Mouse (Mus musculus): ENCODE results near the gene March6.

The March6 gene

GRCm38 (mm10) chr15:31530659-31531445, at the start of gene March6:
March6 (minus strand) TSS chr15:31531053.
- peak; percentile 93 for DNase-seq

GRCm38 (mm10) chr15:31576076-31576475, 45.2 kb upstream of the March6 start:
- DNase-seq = no peak

- DNase-seq = no peak
These were observed 42.8 kb upstream of the March6 start for GRCm38 (mm10) chr15:31573692-31574091.

GRCm38 (mm10) chr15:31573287-31573686, 42.4 kb upstream of the March6 start:
- DNase-seq = no peak

- no peak for DNase-seq
These were observed 41.3 kb upstream of the March6 start for GRCm38 (mm10) chr15:31571906-31572722.

GRCm38 (mm10) chr15:31570959-31571358, 40.1 kb upstream of the March6 start:
- DNase-seq = no peak

GRCm38 (mm10) chr15:31569325-31570022, 38.6 kb upstream of the March6 start:
- peak; percentile 68 for DNase-seq

- DNase-seq = peak; percentile 70
These were observed 37.7 kb upstream of the March6 start for GRCm38 (mm10) chr15:31568581-31568996.

- no peak for DNase-seq
These were observed 36.6 kb upstream of the March6 start for GRCm38 (mm10) chr15:31567431-31567830.

- DNase-seq = no peak
These were observed 34.9 kb upstream of the March6 start for GRCm38 (mm10) chr15:31565786-31566185.

- no peak for DNase-seq
These were observed 34.3 kb upstream of the March6 start, which contains the start of gene Cmbl for GRCm38 (mm10) chr15:31565184-31565583. Cmbl (plus strand) TSS chr15:31565389.

GRCm38 (mm10) chr15:31563577-31564546, 33.0 kb upstream of the March6 start:
- peak; percentile 21 for DNase-seq

- no peak for DNase-seq
These were observed 32.0 kb upstream of the March6 start for GRCm38 (mm10) chr15:31562847-31563246.

- no peak for DNase-seq
These were observed 31.1 kb upstream of the March6 start for GRCm38 (mm10) chr15:31561976-31562375.

- no peak for DNase-seq
These were observed 30.5 kb upstream of the March6 start for GRCm38 (mm10) chr15:31561390-31561789.

GRCm38 (mm10) chr15:31554855-31555254, 24.0 kb upstream of the March6 start:
- no peak for DNase-seq

GRCm38 (mm10) chr15:31550381-31550780, 19.5 kb upstream of the March6 start:
- DNase-seq = no peak

GRCm38 (mm10) chr15:31547421-31547820, 16.6 kb upstream of the March6 start:
- no peak for DNase-seq

GRCm38 (mm10) chr15:31546291-31546690, 15.4 kb upstream of the March6 start:
- no peak for DNase-seq

GRCm38 (mm10) chr15:31545058-31545457, 14.2 kb upstream of the March6 start:
- no peak for DNase-seq

- DNase-seq = peak; percentile 21
These were observed 12.4 kb upstream of the March6 start for GRCm38 (mm10) chr15:31543246-31543645.
